Mouse (Mus musculus) adrenal gland, postnatal 4 days (tissue): ENCODE data around the gene Cd55. TPM values are rescaled to one million over a fixed set of nuclear protein-coding genes. Genes with fewer than 3 reads are reported as not detected.
"Not testable (repeated sequence)": the region's sequence is repeated elsewhere in the genome, so short reads cannot be mapped to it uniquely, and the experiment has no call there.

ENCODE experiments used
- DNase-seq, 2 experiments: peaks; one replicate each; pipeline ENCODE4 v3.0.0; 2021 to 2022; ENCODE audit warnings: low spot score in 2 of 2, mixed read lengths in 2 of 2
- total RNA-seq, 2 experiments: library from RNA; stranded (reverse); gene quantifications; 2 replicates each; pipeline ENCODE4 v1.2.3; 2021

Gene Cd55
- total RNA-seq, 2 experiments from 2014 or later, result 13.6 to 16.8 TPM

GRCm38 (mm10) chr1:130427175-130427853 is 35.2 kb downstream of the Cd55 start:
- DNase-seq, result not testable (repeated sequence)

- peak in 1 of 2 experiments; percentile 3 for DNase-seq
Measured at GRCm38 (mm10) chr1:130422664-130423111, 39.9 kb downstream of the Cd55 start, which contains the start of gene Cd55b. Gene Cd55b, minus strand, starts transcription at chr1:130423009.

GRCm38 (mm10) chr1:130422033-130422432 is 40.5 kb downstream of the Cd55 start:
- not testable (repeated sequence) for DNase-seq

GRCm38 (mm10) chr1:130397109-130397508 is 65.4 kb downstream of the Cd55 start:
- not testable (repeated sequence) for DNase-seq

Other genes starting within 250 kb of the Cd55 start
- not detected for gene Cd55b, start 39.7 kb downstream of the Cd55 start, total RNA-seq
- not detected for gene Zp3r, start 166.9 kb upstream of the Cd55 start, total RNA-seq
- gene C4bp, start 198.9 kb upstream of the Cd55 start, total RNA-seq, result 1 to 10 TPM in 1 of 2 experiments, under 1 TPM in 1; 0.50 to 4.1 TPM